Mouse (Mus musculus) midbrain, embryonic 10.5 days (tissue): Measurements from ENCODE around the gene Gm21477. TPM values are rescaled to one million over a fixed set of nuclear protein-coding genes. Genes with fewer than 3 reads are reported as not detected.
"Not testable (repeated sequence)": the region's sequence is repeated elsewhere in the genome, so short reads cannot be mapped to it uniquely, and the experiment has no call there.

ENCODE experiments used
- DNase-seq: peaks from one replicate; pipeline ENCODE4 v3.0.0-alpha.2; 2017; ENCODE audit warnings: low spot score
- H3K27ac ChIP-seq: fragments of 300-500 bp; sonication (generic); replicated peaks from 2 replicates; pipeline ENCODE4 v1.5.1; 2016; ENCODE audit warnings: mild to moderate bottlenecking
- H3K27me3 ChIP-seq: fragments of 300-500 bp; sonication (generic); 2 replicates; pipeline ENCODE4 v1.6.1; 2016; ENCODE audit warnings: low read depth, mild to moderate bottlenecking; ENCODE audit not compliant: poor library complexity, severe bottlenecking
- H3K36me3 ChIP-seq: fragments of 300-500 bp; sonication (generic); 2 replicates; pipeline ENCODE4 v1.6.1; 2016; ENCODE audit warnings: mild to moderate bottlenecking, moderate library complexity
- H3K4me1 ChIP-seq: fragments of 300-500 bp; sonication (generic); 2 replicates; pipeline ENCODE4 v1.6.1; 2016
- H3K4me3 ChIP-seq: fragments of 300-500 bp; sonication (generic); 2 replicates; pipeline ENCODE4 v1.5.1; 2016; ENCODE audit warnings: mild to moderate bottlenecking, moderate library complexity
- H3K9me3 ChIP-seq: fragments of 300-500 bp; sonication (generic); replicated peaks from 2 replicates; pipeline ENCODE4 v1.6.1; 2016; ENCODE audit warnings: mild to moderate bottlenecking
- WGBS: fragments of 180-500 bp; shearing (Covaris S2); methylation state at CpG from one replicate; pipeline ENCODE4 v1.1.7; 2016; 5-methylcytosine and 5-hydroxymethylcytosine counted together
- polyA plus RNA-seq: library from polyadenylated mRNA; unstranded; fragments of >200 nt; fragmentation: Nextera tagmentation; extraction: Ambion mirVana; gene quantifications from 2 replicates; pipeline ENCODE4 v1.2.1, GENCODE M21; 2016

The Gm21477 gene
- not detected in 2 replicates for polyA plus RNA-seq

DNA sequence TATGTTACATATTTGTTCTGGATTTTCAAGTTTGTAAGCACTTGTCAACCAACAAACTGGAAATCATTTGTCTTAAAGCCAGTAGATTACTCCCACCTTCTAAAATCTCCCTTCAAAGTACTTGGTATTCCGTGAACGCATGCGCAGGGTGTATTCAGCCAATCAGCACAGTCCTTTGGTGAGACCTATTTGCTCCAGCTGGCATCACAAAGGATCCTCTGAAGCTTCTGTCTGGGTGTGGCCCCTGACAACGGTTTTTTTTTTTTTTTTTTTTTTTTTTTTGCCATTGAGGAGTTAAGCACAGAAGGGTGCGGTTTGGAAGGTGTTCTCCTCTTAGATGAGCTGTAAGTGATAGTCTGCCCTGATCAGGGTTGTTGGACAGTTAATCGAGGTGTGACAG is at the start of gene Gm21477:
Gene Gm21477 (plus strand): TSS at position 301 of the 400 bp plus-strand sequence.
- not testable (repeated sequence) for H3K9me3 ChIP-seq, H3K27me3 ChIP-seq, H3K4me3 ChIP-seq, DNase-seq, H3K27ac ChIP-seq, H3K4me1 ChIP-seq, H3K36me3 ChIP-seq
- WGBS, result no CpG with 5 or more reads among the region's 6 CpGs
